Mouse (Mus musculus) left cerebral cortex, postnatal 10 days (tissue): ENCODE results near the gene Ctsz. TPM values are rescaled to one million over a fixed set of nuclear protein-coding genes. Genes with fewer than 3 reads are reported as not detected.

Source experiments
- DNase-seq, 2 experiments: peaks; one replicate each; pipeline ENCODE4 v3.0.0; 2021 to 2022; ENCODE audit warnings: low spot score in 2 of 2, mixed read lengths in 1 of 2; ENCODE audit errors: extremely low spot score in 1 of 2
- intact Hi-C: fragments of 180-260 bp; cut with DNase I; formaldehyde crosslinking; loops from one replicate; pipeline ENCODE4 v1.15.1; 2025
- total RNA-seq, 2 experiments: library from RNA; stranded (reverse); gene quantifications; 2 replicates each; pipeline ENCODE4 v1.2.3; 2021

Gene Ctsz
- total RNA-seq = 10 to 100 TPM; 26.2 to 28.1 TPM

DNA sequence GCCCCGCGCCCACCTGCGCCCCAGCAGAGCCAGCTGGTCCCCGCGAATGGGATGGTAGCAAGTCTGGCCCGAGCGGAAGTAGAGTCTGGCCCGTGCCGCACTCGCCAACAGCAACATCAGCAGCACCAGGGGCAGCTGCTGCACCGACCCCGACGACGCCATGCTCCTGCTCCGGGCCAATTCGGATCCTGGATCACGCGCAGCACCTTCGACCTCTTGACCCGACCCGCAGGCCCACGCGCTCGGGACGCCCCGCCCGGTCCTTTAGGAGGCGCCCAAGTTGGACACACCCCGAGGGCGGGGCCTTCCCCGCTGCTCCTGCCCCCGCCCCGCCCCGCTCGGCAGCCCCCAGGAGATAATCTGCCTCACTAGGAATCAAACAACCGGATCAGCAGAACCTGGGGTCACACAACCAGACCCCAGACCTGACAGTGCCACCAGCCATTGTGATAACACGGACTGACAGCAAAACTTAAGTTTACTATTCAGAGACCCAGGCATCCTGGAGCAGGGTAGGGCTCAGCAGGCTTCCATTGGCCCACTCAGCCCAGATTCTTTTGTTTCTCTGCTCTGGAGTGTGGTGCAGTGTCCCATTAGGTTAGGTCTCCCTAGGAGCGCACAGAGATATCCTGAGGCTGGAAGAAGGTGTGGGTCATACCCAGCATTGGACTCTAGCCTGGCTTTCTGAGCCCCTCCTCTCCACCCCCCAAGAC lies at the start of gene Ctsz:
TSS of gene Ctsz (minus strand) at position 303 of the 713 bp plus-strand sequence.
- intact Hi-C loops = no loop called here
- peak in 1 of 2 experiments; percentile 82 for DNase-seq

DNA sequence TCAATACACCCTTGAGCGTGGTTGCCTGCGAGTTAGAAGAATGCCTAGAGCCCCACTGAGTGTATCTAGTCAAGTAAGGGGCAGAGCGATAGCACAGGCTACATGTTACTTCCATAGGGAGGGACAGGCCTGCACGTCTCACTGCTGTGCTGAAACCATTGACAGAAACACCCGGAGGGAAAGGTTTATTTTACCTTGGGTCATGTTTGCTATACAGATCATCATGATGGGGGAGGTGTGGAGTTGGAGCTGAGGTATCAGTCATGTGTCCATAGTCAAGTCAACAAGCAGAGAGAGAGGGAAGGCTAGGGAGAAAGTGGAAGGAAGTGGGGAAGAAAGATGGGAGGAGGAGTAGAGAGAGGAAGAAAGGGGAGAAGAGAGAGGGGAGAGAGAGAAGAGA lies 48.2 kb upstream of the Ctsz start:
- intact Hi-C loops = no loop called here
- DNase-seq = no peak

DNA sequence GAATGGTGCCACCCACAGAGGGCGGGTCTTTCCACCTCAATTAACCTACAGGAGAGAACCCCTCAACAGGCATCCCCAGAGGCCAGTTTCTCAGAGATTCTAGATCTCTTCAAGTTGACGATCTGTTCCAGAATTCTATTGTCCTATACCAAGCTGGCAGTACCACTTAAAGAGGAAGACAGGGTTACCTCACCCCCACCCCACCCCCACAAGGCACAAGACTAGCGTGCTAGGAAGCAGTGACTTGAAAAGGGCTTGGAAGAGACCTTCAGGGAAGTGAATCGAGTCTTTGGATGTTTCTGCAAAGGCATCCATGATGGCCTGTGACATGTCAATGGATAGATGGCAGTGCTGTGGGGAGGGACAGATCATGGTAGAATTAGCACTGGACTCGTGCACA lies 39.9 kb upstream of the Ctsz start:
- no peak for DNase-seq
- intact Hi-C loops = no loop called here

DNA sequence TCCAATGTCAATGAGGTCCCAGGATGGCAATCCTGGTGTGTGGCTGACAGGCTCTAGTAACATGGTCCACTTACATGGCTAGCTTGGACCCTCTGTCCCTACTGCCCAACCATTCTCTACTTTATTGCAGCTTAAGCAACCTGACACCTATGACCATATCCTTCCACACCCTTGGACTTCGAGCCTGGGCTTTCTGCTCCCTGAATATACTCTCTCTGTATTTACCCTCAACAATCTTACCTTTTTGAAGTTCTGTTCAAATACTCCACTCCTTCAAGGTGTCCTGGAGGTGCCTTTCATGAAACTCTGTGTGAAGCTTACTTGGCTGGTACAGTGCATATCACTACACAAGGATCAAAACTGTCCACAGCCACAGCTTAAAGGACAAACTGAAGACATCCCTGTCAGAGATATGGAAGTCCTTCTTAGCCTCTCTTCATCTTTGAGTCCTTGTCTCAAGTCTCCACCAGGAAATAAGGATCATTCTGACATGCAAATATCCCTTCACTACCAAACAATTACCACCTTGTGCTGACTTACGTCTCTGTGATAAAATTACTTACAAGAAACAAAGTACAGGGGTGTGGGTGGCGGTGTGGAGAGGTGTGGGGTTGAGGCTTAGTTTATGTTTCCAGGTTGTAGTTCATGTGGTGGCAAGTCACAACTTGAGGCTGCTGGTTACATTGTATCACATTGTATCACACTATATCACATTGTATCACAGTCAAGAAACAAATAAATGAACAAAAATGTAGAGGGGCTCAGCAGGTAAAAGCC lies 38.9 kb upstream of the Ctsz start:
- no peak for DNase-seq
- intact Hi-C loops = no loop called here

DNA sequence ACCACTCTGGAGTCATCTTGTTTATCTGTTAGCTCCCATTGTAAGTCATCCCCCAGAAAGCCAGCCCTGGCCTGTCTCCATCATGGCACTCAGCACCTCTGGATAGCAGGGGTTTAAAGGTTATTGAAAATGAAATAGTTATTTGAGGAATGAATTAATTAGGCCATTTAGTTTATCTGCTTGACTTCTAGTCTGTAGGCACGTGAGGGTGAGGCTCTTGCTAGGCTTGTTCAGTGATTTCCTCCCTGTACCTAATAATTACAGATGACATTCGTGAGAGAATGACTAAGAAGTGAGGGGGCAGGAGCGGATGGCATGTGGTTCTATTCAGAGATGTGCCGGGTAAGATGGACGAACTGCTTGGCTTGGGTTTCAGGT lies 34.7 kb upstream of the Ctsz start:
- intact Hi-C loops = no loop called here
- DNase-seq = no peak

DNA sequence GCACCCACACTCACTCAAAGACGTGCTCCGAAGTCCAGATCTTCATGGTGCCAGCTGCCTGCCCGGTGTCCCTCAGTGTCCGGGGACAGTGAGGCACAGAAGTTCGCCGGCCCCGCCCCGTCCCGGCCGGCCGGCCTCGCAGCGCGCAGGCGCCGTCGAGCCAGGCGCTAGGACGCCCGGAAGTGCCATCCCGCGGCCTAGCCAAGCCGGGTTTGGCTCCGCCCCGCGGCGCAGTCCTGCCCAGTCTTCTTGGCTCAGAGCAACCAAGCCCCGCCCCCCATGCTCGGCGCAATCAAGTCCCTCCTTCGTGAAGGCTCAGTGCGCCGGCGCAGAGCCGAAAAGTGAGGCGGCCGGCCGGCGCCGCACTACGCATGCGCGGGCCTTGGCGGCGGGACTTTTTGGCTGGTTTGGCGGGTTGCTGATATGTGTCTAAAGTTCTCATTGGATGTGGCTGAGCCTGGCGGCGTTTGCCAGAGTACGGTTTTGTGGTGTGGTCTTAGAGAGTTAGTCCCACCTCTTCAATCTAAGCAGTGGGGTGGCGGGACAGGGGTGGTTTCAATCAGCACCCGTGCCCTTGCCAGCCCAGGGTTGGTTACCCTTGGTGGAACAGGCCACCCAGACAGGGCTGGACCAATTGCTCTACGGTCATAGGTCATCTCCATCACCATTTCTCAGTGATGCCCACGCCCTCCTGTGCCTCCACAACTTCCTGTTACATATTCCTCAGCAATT lies 34.1 kb upstream of the Ctsz start, which contains the start of gene Prelid3b:
TSS of gene Prelid3b (minus strand) at position 264 of the 732 bp plus-strand sequence.
- DNase-seq = peak; percentile 98 to 100
- intact Hi-C loops = no loop called here

DNA sequence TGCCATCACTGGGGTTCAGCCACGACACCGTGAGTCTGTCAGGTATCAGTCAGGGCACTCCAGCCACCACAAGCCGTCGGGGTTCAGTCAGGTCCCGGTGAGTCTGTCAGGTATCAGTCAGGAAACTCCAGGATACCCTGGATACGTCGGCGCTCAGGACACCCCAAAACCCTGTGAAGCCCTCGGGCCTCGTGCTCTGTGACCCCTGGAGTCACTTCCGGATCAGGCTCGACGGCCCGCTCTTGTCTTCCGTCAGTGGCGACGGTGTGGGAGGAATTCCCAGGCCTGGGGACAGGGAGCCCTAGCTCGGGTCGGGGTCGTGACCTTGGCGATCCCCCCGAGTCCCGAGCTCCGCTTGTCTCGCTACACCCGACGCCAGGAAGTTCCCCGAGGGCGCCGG lies 33.6 kb upstream of the Ctsz start:
- DNase-seq = no peak
- intact Hi-C loops = no loop called here

DNA sequence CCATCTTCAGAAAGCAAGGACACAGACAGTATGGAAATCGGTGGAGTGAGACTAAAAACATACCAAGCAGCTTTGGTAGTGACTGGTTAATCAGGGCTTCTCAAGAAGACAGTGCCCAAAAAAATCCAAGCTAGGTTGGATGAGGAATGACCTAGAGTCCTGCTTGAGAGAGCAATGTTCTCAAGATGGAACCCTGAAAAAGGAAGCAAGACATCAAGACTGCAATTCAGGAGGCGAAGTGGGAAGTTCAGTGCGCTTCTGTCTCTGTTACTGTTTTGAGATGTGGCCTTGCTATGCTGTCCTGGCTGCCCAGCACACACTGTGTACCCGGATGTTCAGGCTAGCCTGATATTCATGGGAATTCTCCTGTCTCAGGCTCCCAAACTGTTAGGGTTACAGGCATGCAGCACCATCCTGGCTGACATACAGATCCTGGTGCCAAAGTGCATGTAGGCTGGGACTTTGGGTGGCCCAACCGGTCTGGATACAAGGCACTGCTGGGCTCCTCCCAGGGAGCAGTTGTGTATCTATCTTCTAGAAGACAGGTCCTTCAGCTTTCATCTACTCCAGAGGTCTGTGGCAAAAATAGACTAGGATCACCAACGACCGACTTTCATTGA lies 32.1 kb upstream of the Ctsz start:
- intact Hi-C loops = no loop called here
- no peak for DNase-seq

DNA sequence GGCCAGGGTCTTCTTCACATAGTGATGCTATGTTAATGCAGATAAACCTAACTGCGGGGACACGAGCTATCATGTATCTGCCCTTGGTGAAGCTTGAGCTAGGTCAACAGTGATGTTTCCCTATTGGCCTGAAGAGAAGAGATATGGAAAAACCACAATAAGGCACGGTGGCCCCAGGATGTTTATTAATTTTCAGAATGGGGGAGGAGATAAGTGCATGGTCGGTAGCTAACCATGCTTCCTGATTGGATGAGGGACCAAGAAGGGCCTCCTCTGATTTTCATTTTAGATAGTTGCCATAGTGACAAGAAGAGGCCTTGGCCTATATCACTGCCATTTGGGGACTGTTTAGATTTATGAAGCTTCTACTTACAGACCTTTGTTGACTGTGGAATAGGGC lies 31.5 kb upstream of the Ctsz start:
- intact Hi-C loops = no loop called here
- no peak for DNase-seq

DNA sequence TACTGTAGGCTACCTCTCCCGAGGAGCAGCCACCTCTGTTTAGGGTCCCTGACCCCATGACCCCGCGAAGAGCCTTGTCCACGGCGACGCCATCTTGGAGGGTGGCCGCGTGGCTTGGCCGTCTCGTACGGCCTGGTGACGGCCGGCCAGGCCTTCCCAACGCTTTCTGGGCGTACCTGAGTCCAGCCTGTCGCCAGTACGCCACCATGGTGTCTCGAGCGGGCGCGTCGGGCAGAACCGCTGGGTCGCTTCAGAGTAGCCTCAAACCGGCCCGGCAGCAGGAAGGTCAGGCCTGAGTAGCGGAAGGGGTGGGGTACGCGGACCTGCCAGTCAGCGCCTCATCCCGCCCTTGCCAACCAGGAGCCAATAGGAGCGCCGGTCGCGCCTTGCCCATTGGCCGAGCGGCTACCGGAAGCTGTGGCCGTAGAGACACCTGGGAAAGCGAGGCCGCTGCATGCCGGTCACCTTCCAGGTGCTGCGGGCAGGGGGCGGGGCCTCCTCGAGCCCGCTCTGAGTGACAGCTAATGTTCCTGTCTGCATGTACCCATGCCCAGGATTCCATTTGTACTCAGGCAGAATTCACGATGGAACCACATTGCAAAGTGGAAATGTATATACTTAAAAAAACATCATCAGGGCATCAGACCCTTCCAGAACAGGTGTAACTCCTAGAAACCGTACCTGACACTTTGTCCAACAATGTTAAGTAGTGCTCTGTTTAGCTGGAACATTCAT lies 25.1 kb upstream of the Ctsz start, which contains the start of gene Atp5e:
TSS of gene Atp5e (minus strand) at position 317 of the 735 bp plus-strand sequence.
- DNase-seq = peak; percentile 97
- intact Hi-C loops = loop anchor here (5.0 kb wide), 1 partner anchor 208 kb away; no protein-coding TSS in a partner anchor

DNA sequence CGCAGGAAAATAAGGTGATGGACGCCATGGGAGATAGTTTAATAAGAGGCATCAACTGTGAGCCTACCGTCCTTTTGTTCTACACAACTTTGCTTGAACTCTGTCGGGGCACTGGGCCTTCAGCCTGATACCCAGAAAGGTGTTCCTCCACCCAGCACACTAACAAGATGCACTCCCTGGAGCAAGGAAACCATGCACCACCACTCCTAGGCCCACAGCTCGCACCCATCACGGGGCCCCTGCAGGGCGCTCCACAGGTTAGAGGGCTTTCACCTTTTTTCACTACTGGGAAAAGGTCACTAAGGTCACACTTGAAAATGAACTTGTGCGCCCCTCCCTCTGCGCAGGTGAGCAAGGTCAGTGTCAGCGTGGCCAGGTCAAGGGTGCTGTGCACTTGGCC lies 24.5 kb upstream of the Ctsz start:
- intact Hi-C loops = loop anchor here (5.0 kb wide), 1 partner anchor 209 kb away; no protein-coding TSS in a partner anchor

DNA sequence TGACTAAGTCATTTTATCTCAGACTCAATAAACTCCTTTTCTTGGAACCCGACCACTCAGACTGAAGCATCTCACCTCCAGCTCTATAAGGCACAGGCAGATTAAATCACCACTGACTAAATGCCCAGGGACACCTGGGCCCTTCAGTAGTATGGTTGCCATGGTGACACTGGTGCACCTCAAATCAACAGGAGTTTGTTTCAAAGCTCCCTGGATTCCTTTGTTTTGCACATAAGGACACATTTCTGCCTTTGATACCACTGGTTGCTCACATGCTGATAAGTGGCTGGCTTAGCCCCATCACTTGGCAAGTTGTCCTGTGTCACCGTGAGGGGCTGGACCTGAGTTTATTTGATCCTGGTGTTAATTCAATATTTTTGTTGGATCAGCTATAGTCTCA lies 20.5 kb upstream of the Ctsz start:
- DNase-seq = no peak
- intact Hi-C loops = no loop called here

More for the DNA sequence above, 24.5 kb upstream of the Ctsz start:
- DNase-seq = no peak

DNA sequence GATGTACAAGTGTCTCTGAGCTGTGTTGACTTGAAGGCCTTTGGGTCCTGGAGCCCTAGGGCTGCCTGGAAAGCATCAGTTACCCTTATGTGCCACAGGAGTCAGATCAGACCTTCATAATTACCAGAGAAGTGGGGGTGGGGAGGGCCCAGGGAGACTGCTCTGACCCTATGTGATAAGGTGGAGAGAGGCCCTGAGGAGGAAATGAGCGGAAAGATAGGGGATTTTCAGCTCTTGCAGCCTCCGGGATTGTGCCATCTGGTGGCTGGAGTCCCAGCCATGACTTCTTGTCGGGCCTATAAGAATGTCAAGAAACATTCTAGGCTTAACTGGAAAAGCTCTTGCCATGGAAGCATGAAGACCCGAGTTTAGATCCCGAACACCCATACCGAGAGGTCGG lies 14.8 kb upstream of the Ctsz start:
- no peak for DNase-seq
- intact Hi-C loops = no loop called here

DNA sequence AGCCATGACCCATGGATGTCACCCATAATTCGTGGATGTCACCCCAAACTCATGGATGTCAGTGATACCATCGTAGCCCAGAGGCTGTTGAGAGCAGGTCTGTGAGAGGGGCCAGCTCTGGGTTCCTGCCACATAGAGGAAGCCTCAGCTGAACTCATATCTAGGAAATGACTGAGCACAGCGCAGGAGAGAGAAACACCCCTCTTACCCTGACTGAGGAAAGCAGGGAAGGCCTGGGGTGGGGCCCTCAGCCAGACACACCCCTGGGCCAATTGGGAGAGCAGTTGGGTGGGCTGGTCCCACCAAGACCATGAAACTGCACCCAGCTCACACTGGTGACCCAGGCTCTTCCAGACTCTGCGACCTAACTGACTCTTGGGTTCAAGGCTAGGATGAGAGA lies 11.5 kb upstream of the Ctsz start, which contains the start of gene Tubb1:
TSS of gene Tubb1 (plus strand) at position 343 of the 400 bp plus-strand sequence.
- intact Hi-C loops = no loop called here
- no peak for DNase-seq

DNA sequence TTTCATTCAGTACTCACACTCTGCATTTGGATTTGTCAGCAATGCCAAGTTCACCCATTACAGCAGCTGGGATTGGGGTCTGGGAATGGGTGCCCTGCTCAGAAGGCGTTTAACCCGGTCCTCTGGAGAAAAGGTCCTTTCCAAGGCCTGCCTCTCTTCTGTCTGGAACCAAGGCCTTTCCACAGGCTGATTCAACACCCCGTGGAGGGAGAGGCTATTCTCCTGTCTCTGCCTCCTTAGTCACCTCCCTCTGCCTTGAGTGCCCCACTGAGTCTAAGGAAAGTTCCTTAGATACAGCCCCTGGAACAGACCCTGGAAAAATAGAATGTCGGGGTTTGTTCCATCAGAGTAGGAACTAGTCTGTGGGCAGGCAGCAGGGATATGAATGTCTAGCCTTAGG lies 9.6 kb upstream of the Ctsz start:
- DNase-seq = no peak
- intact Hi-C loops = no loop called here

DNA sequence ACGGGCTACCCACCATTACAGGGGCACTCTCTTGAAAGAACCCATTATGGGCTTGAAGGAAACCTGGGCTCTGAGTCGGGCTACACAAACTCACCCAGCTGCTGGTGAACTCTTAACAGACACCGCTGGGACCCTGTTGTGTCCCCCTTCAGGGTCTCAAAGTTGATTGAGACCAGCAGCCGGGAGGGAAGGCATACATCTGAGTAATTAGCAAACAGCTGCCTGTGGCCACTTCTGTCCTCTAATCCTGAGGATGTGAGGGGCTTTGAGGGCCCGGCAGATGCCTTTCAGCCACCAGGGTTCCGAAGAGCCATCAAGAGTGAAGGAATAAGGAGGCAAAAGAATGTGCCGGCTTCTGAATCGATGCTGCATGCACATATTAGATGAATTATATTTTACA lies 8.1 kb upstream of the Ctsz start:
- no peak for DNase-seq
- intact Hi-C loops = no loop called here

DNA sequence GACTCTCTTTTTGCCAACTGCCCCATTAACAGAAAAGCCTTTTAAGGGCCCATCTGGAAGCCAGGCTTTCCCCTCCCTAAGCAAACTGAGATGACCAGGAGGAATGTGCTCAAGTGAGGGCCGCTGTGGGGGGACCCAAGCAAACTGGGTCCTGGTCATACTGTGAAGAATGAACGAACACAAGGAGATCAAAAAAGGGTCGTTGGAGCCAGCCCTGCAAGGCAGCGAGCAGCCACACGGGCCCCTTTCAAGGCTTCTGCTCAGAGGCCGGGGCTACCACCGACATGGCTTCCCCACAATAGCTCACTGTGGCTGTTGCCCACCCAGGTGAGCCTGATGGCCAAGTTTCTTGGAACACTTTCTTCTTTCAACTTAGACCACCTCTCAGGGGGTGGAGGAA lies 7.7 kb upstream of the Ctsz start:
- intact Hi-C loops = no loop called here
- DNase-seq = no peak

DNA sequence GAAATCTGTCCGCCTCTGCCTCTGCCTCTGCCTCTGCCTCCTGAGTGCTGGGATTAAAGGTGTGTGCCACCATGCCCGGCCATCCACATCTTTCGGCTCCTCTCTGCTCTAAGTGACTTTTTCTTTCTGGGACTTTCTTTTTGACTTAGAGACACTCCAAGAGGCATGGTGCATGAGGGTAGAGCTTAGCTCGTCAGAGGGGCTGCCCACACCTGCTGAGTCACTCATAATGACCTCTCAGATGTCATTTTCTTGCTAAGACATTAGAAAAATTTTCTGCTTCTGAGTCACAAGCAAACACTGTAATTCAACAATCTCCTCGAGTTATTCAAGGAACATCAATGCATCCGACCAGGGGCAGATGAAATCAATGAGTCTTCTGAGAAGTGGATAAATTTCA lies 6.2 kb upstream of the Ctsz start:
- DNase-seq = no peak
- intact Hi-C loops = no loop called here
